Mouse (Mus musculus) left cerebral cortex, adult 2 months (tissue): ENCODE data around the gene Tmem28. TPM values are rescaled to one million over a fixed set of nuclear protein-coding genes. Genes with fewer than 3 reads are reported as not detected.

Source experiments
- DNase-seq, 2 experiments: peaks; one replicate each; pipeline ENCODE4 v3.0.0; 2021 to 2022; ENCODE audit warnings: low spot score in 2 of 2, mixed read lengths in 1 of 2; ENCODE audit errors: extremely low spot score in 1 of 2
- H3K27ac ChIP-seq: fragments of 200-600 bp; 2 replicates; pipeline ENCODE4 v1.8.1; 2022
- H3K4me3 ChIP-seq: fragments of 200-600 bp; 2 replicates; pipeline ENCODE4 v1.8.1; 2022
- CTCF ChIP-seq: fragments of 200-600 bp; IDR thresholded peaks from 2 replicates; pipeline ENCODE4 v1.8.1; 2022; ENCODE audit warnings: antibody characterized with exemption, mild to moderate bottlenecking, moderate library complexity
- intact Hi-C: fragments of 180-260 bp; cut with DNase I; formaldehyde crosslinking; loops from one replicate; pipeline ENCODE4 v1.15.1; 2025
- long read RNA-seq, 2 experiments: library from polyadenylated mRNA; stranded (forward); transcript quantifications; one replicate each; pipeline ENCODE4 v2.0.0; 2021; ENCODE audit warnings: borderline mapping rate in 2 of 2
- total RNA-seq, 2 experiments: library from RNA; stranded (reverse); gene quantifications; 2 replicates each; pipeline ENCODE4 v1.2.3; 2021

The Tmem28 gene
- 10 to 100 TPM; 18.4 to 22.4 TPM for total RNA-seq
- long read RNA-seq, experiment 1, transcript Tmem28-201 (3 exons, 3,909 nt): major isoform, 20 of 22 reads
- long read RNA-seq, experiment 1, partial matches to known transcripts: 2 of 22 reads
- long read RNA-seq, experiment 1, other reads (novel, unspliced or antisense): 0 of 22 reads
- long read RNA-seq, experiment 2, transcript Tmem28-201 (3 exons, 3,909 nt): major isoform, 19 of 22 reads
- long read RNA-seq, experiment 2, partial matches to known transcripts: 1 of 22 reads
- long read RNA-seq, experiment 2, other reads (novel, unspliced or antisense): 2 of 22 reads

GRCm38 (mm10) chrX:99820790-99821395 lies at the start of gene Tmem28:
Tmem28 (plus strand) TSS chrX:99821021.
- peak in 1 of 2 experiments; percentile 24 for DNase-seq
- TF ChIP-seq CTCF: no peak
- Histone ChIP-seq H3K4me3 (peak within 1 kb of the TSS; percentile 47), H3K27ac (peak within 1 kb of the TSS; percentile 40; the same call in 1 of the 2 replicates)
- intact Hi-C loops: loop anchor here (2.0 to 10.0 kb wide), 2 partner anchors 154 to 686 kb away; partner anchors contain the start of genes Eda and Efnb1

GRCm38 (mm10) chrX:99780308-99780707 lies 40.5 kb upstream of the Tmem28 start:
- Histone ChIP-seq H3K4me3 (no peak overlapping the region), H3K27ac (no peak overlapping the region)
- intact Hi-C loops: no loop called here
- DNase-seq: no peak
- no peak for TF ChIP-seq CTCF

- peak; percentile 56 for TF ChIP-seq CTCF
- H3K4me3 ChIP-seq: no peak overlapping the region
- DNase-seq: peak; percentile 12 to 36
- intact Hi-C loops: loop anchor here (5.0 kb wide), 2 partner anchors 589 to 674 kb away; no protein-coding TSS in a partner anchor
- no peak overlapping the region for H3K27ac ChIP-seq
Observed at GRCm38 (mm10) chrX:99808375-99808774, 12.4 kb upstream of the Tmem28 start.

GRCm38 (mm10) chrX:99819395-99819935 lies 1.4 kb upstream of the Tmem28 start:
- peak overlapping the region; percentile 47 for H3K4me3 ChIP-seq
- peak; percentile 46 to 49 for DNase-seq
- H3K27ac ChIP-seq: peak overlapping the region; percentile 42; the same call in 1 of the 2 replicates
- intact Hi-C loops: no loop called here
- peak; percentile 59 for TF ChIP-seq CTCF

- Histone ChIP-seq H3K4me3 (peak overlapping the region; percentile 47), H3K27ac (peak overlapping the region; percentile 40; the same call in 1 of the 2 replicates)
- DNase-seq: peak; percentile 38 to 62
- no peak for TF ChIP-seq CTCF
- intact Hi-C loops: loop anchor here (2.0 to 10.0 kb wide), 2 partner anchors 155 to 685 kb away; partner anchors contain the start of genes Eda and Efnb1
Observed at GRCm38 (mm10) chrX:99819936-99820789, 658 bp upstream of the Tmem28 start.

GRCm38 (mm10) chrX:99842090-99842489 lies 21.3 kb downstream of the Tmem28 start:
- intact Hi-C loops: no loop called here
- no peak for DNase-seq
- Histone ChIP-seq H3K4me3 (no peak overlapping the region), H3K27ac (no peak overlapping the region)
- no peak for TF ChIP-seq CTCF

GRCm38 (mm10) chrX:99853261-99853741 lies 32.5 kb downstream of the Tmem28 start:
- DNase-seq: peak; percentile 24 to 43
- peak overlapping the region; percentile 1; the same call in 1 of the 2 replicates for H3K4me3 ChIP-seq
- TF ChIP-seq CTCF: peak; percentile 60
- intact Hi-C loops: loop anchor here (2.0 kb wide), 1 partner anchor 122 kb away; the partner anchor contains the start of gene Eda
- no peak overlapping the region for H3K27ac ChIP-seq

GRCm38 (mm10) chrX:99853834-99854233 lies 33.0 kb downstream of the Tmem28 start:
- no peak for TF ChIP-seq CTCF
- intact Hi-C loops: loop anchor here (2.0 kb wide), 1 partner anchor 121 kb away; the partner anchor contains the start of gene Eda

GRCm38 (mm10) chrX:99872228-99872627 lies 51.4 kb downstream of the Tmem28 start:
- intact Hi-C loops: no loop called here
- no peak for TF ChIP-seq CTCF
- no peak overlapping the region for H3K27ac ChIP-seq
- H3K4me3 ChIP-seq: no peak overlapping the region
- no peak for DNase-seq

More at GRCm38 (mm10) chrX:99853834-99854233, 33.0 kb downstream of the Tmem28 start:
- DNase-seq: no peak
- Histone ChIP-seq H3K27ac (no peak overlapping the region), H3K4me3 (no peak overlapping the region)

GRCm38 (mm10) chrX:99872632-99873201 lies 51.9 kb downstream of the Tmem28 start:
- TF ChIP-seq CTCF: no peak
- H3K27ac ChIP-seq: no peak overlapping the region
- H3K4me3 ChIP-seq: no peak overlapping the region
- intact Hi-C loops: no loop called here
- DNase-seq: no peak
